Mouse (Mus musculus) E14TG2a.4 (cell line): ENCODE data around the gene Adamtsl5.

ENCODE experiments used
- H3K27me3 ChIP-seq: 2 replicates; pipeline ENCODE4 v1.6.1; 2014; ENCODE audit warnings: low read length, control low read depth; ENCODE audit not compliant: insufficient read depth
- H3K36me3 ChIP-seq: 2 replicates; pipeline ENCODE4 v1.6.1; 2014; ENCODE audit warnings: low read length, control low read depth; ENCODE audit not compliant: insufficient read depth
- H3K4me1 ChIP-seq: replicated peaks from 2 replicates; pipeline ENCODE4 v1.6.1; 2014; ENCODE audit warnings: low read depth, low read length, control low read depth
- H3K4me3 ChIP-seq: replicated peaks from 2 replicates; pipeline ENCODE4 v1.5.1; 2014; ENCODE audit warnings: mild to moderate bottlenecking, low read length
- H3K9me3 ChIP-seq: 2 replicates; pipeline ENCODE4 v1.6.1; 2014; ENCODE audit warnings: low read length, control low read depth
- CTCF ChIP-seq: conservative IDR thresholded peaks from 2 replicates; pipeline ENCODE4 v1.5.1; 2014; ENCODE audit warnings: low read length
- NANOG ChIP-seq: IDR thresholded peaks from 2 replicates; pipeline ENCODE4 v1.6.1; 2014; ENCODE audit warnings: borderline replicate concordance, low read length, mixed read lengths
- POU5F1 ChIP-seq: IDR thresholded peaks from 2 replicates; pipeline ENCODE4 v1.6.1; 2014; ENCODE audit warnings: low read length, borderline replicate concordance

The Adamtsl5 gene

DNA sequence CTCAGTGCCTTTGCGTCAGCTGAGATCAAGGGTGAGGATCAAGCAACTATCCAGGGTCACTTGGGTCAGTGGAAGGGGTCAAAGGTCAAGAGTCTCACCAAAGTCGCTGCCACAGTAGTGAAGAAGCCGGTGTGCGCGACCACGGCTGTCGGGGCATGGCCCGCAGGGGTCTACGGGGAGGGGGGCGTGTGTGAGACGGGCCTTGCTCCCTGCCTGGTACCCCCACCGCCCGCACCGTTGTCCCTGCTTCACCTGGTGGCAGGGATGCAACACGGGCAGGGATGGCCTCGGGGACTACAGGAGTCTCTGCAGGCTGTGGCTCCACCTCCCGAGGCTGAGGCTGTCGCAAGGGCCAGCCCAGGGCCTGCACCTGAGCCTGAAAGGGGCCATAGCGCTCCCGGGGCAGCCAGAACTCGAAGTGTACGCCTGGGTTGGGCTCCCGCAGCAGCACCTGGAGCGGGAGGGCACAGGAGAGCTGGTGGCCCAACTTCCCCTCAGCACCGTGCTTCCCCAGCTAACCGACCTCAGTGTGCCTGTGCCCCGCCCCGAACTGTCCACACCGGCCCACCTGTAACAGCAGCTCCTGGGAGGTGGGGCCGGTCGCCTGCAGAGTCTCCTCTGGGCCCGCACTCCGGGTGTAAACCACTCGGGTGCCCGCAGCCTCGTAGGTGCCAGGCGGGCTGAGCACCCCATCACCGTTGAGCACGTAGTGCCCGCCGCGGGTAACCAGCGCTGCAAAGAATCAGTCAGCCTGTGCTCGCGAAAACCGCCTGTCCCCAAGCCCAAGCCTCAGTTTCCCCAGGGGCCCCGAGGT lies 6.5 kb downstream of the Adamtsl5 start:
- Histone ChIP-seq H3K9me3 (no peaks in the 10 kb centered on the region), H3K36me3 (peaks cover under 1% of the 10 kb centered on the region; the same call in 1 of the 2 replicates), H3K27me3 (peaks cover 41% of the 10 kb centered on the region), H3K4me3 (peak overlapping the region; percentile 76), H3K4me1 (peaks cover 86% of the 10 kb centered on the region)
- no peak for TF ChIP-seq NANOG
- no peak for TF ChIP-seq CTCF
- TF ChIP-seq POU5F1 = no peak

DNA sequence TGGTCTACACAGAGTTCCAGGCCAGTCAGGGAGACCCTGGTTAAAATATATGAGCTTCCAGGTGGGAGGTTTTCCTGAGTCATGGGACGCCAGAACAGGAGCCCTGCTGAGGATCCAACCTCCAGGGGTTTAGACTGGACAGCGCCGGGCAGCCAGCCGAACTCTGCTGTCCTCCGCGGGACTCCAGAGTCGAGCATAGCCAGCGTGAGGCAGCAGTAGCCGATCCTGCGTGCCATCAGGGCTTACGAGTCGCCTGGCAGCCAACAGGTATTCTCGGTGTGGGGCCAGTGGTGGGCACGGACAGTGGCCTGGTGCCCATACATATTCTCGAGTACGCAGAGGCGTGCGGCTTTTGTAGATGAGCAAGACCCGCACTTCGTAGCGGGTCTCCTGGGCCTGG lies 7.2 kb downstream of the Adamtsl5 start:
- Histone ChIP-seq H3K36me3 (peaks cover 8% of the 10 kb centered on the region), H3K4me3 (peak overlapping the region; percentile 76), H3K9me3 (no peaks in the 10 kb centered on the region), H3K4me1 (peaks cover 89% of the 10 kb centered on the region), H3K27me3 (peaks cover 39% of the 10 kb centered on the region)
- TF ChIP-seq POU5F1 = no peak
- TF ChIP-seq CTCF = no peak
- no peak for TF ChIP-seq NANOG

DNA sequence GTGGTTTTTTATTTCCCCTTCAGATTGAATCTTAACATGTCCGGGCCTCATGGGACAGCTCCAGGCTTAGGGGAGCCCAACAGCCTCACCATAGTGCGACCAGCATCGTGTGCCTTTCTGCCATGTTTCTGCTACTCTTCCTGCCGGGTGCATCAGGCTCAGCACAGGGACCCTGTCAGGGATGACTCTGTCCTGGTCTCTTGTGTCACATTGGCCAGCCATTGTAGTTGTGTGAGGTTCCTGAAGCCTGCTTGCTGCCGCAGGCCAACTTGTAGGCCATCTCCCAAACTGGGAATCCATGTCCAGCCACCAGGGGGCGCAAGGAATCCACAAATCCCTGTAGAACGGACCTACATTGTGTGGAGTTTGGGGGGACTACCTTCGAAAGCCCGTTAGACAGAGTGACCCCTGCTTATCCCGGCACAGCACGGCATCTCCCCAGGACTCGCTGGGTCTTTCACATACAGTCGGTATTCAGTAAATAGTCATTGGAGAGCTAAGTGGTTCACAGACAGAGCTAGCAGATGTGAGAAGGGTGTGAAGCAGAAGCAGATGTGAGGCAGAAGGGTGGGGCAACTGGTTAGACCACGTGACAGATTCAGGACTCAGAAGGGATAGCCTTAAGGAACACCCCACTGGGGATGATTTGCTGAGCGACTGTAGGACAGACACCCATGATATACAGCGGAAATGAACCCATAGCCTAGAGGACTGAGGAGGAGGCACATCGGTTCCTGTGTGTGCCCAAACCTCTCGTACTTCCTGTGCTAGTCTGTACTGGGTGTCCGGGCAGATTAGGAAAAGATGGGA lies 8.1 kb downstream of the Adamtsl5 start:
- Histone ChIP-seq H3K4me1 (peaks cover 89% of the 10 kb centered on the region), H3K36me3 (peaks cover 16% of the 10 kb centered on the region), H3K27me3 (peaks cover 31% of the 10 kb centered on the region), H3K4me3 (peak overlapping the region; percentile 76; the same call in 1 of the 2 replicates), H3K9me3 (no peaks in the 10 kb centered on the region)
- no peak for TF ChIP-seq NANOG
- peak; percentile 92 for TF ChIP-seq CTCF

DNA sequence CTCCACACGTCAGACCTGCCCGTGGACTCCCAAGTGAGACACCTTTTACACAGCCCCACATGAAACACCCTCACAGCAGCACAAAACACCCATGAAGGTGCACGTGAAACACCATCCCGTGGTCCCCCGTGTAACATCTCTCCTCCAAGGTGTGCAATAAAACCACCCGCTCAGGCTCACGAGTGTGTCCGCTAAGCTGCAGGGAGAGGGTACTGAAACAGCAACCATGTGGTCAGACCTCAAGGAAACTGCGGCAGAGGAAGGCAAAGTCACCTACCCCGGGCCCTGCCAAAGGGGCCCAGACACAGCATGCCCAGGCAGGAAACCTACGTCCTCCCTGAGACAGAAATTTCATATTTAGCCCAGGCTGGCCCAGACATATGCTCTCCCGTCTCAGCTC lies 11.9 kb downstream of the Adamtsl5 start:
- Histone ChIP-seq H3K9me3 (no peaks in the 10 kb centered on the region), H3K36me3 (peaks cover 42% of the 10 kb centered on the region), H3K4me3 (no peak overlapping the region), H3K4me1 (peaks cover 91% of the 10 kb centered on the region), H3K27me3 (peaks cover 15% of the 10 kb centered on the region)
- TF ChIP-seq CTCF = no peak
- no peak for TF ChIP-seq POU5F1
- no peak for TF ChIP-seq NANOG

DNA sequence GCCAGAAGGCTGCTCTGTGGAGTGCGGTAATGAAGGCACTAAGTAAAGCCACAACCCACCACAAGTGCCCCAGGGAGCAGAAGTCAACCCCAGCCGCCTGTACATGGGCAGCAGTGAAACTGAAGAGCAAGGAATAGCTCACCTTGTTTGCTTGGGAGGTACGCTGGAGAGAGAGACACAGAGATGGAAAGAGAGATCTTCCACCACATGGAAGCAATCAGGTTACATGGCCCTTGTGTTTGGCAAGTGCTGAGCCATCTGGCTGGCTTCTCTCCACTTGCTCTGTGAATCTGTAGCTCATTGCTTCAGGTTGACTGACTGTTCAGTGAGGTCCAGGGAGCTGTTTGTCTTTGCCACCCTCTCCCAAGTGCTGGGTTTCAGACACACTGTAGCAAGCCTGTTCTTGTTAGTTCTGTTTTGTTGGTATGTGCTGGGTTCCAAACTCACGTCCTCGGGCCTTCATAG lies 15.7 kb downstream of the Adamtsl5 start:
- Histone ChIP-seq H3K4me3 (no peak overlapping the region), H3K9me3 (no peaks in the 10 kb centered on the region), H3K27me3 (peaks cover 13% of the 10 kb centered on the region; the same call in 1 of the 2 replicates), H3K36me3 (peaks cover 42% of the 10 kb centered on the region), H3K4me1 (peaks cover 82% of the 10 kb centered on the region)
- TF ChIP-seq NANOG = no peak
- TF ChIP-seq CTCF = no peak
- no peak for TF ChIP-seq POU5F1

DNA sequence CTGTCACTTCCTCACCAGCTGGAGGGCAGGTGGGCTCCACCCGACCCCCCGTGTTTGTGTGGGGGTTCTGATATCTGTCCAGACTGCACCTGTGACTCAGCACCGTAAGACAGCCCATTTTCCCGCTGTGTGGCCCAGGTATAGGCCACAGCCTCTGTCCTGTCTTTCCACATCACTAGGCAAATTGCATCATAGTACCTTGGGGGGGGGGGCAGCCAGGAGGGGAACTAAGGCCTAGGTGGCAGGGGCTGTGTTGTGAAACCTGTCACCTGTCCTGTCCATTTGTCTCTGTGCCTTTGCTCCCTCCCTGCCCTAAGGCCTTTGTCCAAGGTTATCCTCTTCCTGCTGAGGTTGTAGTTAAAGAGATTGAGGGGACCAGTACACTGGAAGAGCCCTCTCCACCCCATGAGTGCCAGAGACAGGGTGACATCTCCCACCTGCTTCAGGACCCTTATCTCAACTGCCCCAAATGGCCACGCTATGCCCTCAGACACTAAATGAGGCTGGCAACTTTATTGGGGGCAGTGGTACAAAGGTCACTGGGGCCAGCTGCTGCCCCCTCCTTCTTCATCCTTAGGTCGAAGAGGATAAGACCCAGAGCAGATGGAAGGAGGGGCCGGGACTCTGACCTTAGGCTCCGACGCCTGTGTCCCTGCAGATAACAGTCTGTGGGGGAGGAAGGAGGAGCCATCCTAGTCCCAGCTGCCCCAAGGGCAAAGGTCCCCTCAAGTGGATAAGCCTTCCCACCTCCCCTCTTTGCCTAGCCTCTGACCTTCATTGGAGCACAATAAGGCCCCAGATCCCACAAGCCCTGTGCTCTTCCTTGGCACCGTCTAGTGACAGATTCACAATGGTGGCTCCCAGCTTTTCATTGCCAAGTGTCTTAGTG lies 16.3 kb downstream of the Adamtsl5 start:
- TF ChIP-seq CTCF = no peak
- TF ChIP-seq POU5F1 = no peak
- TF ChIP-seq NANOG = no peak
- peaks cover 13% of the 10 kb centered on the region; the same call in 1 of the 2 replicates for H3K27me3 ChIP-seq
- H3K4me3 ChIP-seq = peak overlapping the region; percentile 88; the same call in 1 of the 2 replicates
- H3K4me1 ChIP-seq = peaks cover 75% of the 10 kb centered on the region
- H3K9me3 ChIP-seq = no peaks in the 10 kb centered on the region
- H3K36me3 ChIP-seq = peaks cover 42% of the 10 kb centered on the region

DNA sequence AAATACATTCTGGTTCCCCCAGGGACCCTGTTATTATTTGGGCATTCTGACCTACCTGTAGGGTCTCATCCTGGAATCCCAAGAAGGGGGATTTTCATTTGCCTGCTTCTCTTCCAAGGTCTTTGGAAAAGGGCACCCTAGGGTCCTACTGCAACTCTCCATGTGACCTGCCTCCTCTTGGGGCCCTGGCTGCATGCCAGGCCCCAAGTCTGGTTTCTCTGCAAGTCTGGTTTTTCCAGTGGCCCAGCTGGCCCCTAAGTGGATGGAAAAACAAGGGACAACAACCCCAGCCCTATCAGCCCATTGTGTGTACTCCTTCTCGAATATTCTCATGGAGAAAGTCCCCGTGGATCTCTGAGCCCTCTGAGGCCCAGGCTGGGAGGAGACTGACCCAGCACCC lies 17.3 kb downstream of the Adamtsl5 start:
- H3K27me3 ChIP-seq = peaks cover 16% of the 10 kb centered on the region; the same call in 1 of the 2 replicates
- peaks cover 69% of the 10 kb centered on the region for H3K4me1 ChIP-seq
- H3K4me3 ChIP-seq = peak overlapping the region; percentile 88
- peaks cover 33% of the 10 kb centered on the region for H3K36me3 ChIP-seq
- H3K9me3 ChIP-seq = no peaks in the 10 kb centered on the region
- TF ChIP-seq CTCF = no peak
- no peak for TF ChIP-seq NANOG
- TF ChIP-seq POU5F1 = no peak
